Mouse (Mus musculus): ENCODE measurements around the gene Mcm9. TPM values are rescaled to one million over a fixed set of nuclear protein-coding genes. Genes with fewer than 3 reads are reported as not detected.
"Not testable (repeated sequence)": the region's sequence is repeated elsewhere in the genome, so short reads cannot be mapped to it uniquely, and the experiment has no call there.

The Mcm9 gene
- 16.0 and 17.3 TPM in 2 replicates for polyA plus RNA-seq (2014; fragmentation: Nextera tagmentation; extraction: Ambion mirVana)

DNA sequence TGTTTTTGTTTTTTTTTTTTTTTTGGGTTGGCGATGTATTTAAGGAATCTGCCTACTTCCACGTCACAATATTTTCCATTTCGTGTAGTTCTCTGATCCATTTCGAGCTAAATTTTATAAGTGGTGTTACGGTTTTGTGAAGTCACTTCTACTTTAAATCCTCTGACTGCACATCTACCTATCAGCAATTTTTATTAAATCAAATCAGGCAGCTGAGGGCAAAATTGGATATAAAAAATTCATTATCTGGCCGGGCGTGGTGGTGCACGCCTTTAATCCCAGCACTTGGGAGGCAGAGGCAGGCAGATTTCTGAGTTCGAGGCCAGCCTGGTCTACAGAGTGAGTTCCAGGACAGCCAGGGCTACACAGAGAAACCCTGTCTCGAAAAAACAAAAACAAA, at the start of gene Mcm9:
Gene Mcm9 (minus strand): TSS at position 101 of the 400 bp plus-strand sequence.
- not testable (repeated sequence) for H3K27me3 ChIP-seq (ENCODE audit: control insufficient read depth, insufficient read depth, low read length); DNase-seq (ENCODE audit: low spot score)
- 61% methylated on average over 10 of the region's 10 CpGs for WGBS

DNA sequence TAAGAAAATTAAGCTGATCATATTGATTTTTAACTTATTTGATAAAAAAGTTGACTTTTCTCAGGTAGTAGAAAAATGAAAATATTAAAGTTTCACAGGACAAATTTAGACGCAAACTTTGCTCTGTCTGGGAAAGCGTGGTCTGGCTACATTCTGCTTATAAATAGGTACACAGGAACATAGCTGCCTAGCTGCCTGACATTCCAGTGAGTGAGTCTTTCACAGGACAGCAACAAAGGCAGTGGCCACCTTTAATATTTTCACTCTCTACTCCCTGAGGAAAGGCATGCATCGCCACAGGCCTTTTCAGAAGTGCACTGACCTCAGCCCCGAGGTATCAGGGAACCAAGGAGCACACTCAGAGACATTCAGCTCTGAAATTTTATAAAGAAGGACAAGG, 31.5 kb upstream of the Mcm9 start:
- Histone ChIP-seq H3K27ac (ENCODE audit: low read depth, low read length) (no peak overlapping the region), H3K4me3 (ENCODE audit: low read depth, low read length) (no peak overlapping the region), H3K9ac (ENCODE audit: low read length) (no peak overlapping the region), H3K36me3 (ENCODE audit: control insufficient read depth, insufficient read depth, low read length) (no peaks in the 10 kb centered on the region), H3K4me2 (ENCODE audit: low read depth) (no peak overlapping the region), H3K4me1 (ENCODE audit: control insufficient read depth, insufficient read depth, low read length) (no peaks in the 10 kb centered on the region), H3K27me3 (ENCODE audit: control insufficient read depth, insufficient read depth, low read length) (no peaks in the 10 kb centered on the region), H3K9me3 (ENCODE audit: control insufficient read depth, low read length) (no peaks in the 10 kb centered on the region)
- 91% methylated on average over 4 of the region's 4 CpGs for WGBS
- ATAC-seq (ENCODE audit: insufficient read depth, low FRiP score, low TSS enrichment) (no peak), DNase-seq (ENCODE audit: low spot score) (no peak)

More for the DNA sequence above, at the start of gene Mcm9:
- H3K4me3 ChIP-seq (ENCODE audit: low read depth, low read length), result peak within 1 kb of the TSS; percentile 86
- H3K4me2 ChIP-seq (ENCODE audit: low read depth), result peak within 1 kb of the TSS; percentile 35
- H3K9me3 ChIP-seq (ENCODE audit: control insufficient read depth, low read length); H3K4me1 ChIP-seq (ENCODE audit: control insufficient read depth, insufficient read depth, low read length); ATAC-seq (ENCODE audit: insufficient read depth, low FRiP score, low TSS enrichment); H3K36me3 ChIP-seq (ENCODE audit: control insufficient read depth, insufficient read depth, low read length): not testable (repeated sequence)
- H3K27ac ChIP-seq (ENCODE audit: low read depth, low read length), result peak within 1 kb of the TSS; percentile 87
- H3K9ac ChIP-seq (ENCODE audit: low read length), result peak within 1 kb of the TSS; percentile 70

DNA sequence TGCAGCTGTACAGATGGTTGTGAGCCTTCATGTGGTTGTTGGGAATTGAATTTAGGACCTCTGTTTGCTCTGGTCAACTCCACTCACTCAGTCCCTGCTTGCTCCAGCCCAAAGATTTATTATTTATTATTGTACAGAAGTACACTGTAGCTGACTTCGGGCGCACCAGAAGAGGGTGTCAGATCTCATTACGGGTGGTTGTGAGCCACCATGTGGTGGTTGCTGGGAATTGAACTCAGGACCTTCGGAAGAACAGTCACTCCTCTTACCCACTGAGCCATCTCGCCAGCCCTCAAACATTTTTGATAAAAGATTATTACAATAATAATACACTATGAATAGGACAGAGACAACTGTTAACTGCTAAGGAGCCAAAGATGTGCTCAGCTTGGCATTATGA, 24.0 kb upstream of the Mcm9 start:
- not testable (repeated sequence) for H3K27me3 ChIP-seq (ENCODE audit: control insufficient read depth, insufficient read depth, low read length); DNase-seq (ENCODE audit: low spot score); H3K27ac ChIP-seq (ENCODE audit: low read depth, low read length); H3K9me3 ChIP-seq (ENCODE audit: control insufficient read depth, low read length); H3K9ac ChIP-seq (ENCODE audit: low read length); H3K4me1 ChIP-seq (ENCODE audit: control insufficient read depth, insufficient read depth, low read length); ATAC-seq (ENCODE audit: insufficient read depth, low FRiP score, low TSS enrichment); H3K36me3 ChIP-seq (ENCODE audit: control insufficient read depth, insufficient read depth, low read length); H3K4me3 ChIP-seq (ENCODE audit: low read depth, low read length); H3K4me2 ChIP-seq (ENCODE audit: low read depth)
- WGBS, result 77% methylated on average over 5 of the region's 5 CpGs

DNA sequence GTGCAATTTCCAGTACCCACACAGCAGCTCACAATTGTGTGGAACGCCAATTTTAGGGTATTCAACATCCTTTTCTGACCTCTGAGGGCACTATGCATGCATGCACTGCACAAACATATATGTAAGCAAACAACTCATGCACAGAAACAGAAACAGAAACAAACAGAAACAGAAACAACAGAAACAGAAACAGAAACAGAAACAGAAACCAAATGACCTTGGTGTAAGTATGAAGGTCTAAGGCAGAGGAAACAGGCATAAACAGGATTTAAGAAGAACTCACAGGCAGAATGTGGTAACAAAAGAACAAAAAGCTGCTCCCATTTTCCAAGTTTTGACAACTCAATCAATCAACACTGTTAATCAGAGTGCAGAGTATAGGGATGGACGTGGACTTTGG, 20.4 kb upstream of the Mcm9 start:
- H3K4me2 ChIP-seq (ENCODE audit: low read depth), result no peak overlapping the region
- ATAC-seq (ENCODE audit: insufficient read depth, low FRiP score, low TSS enrichment), result no peak
- no peak for DNase-seq (ENCODE audit: low spot score)
- H3K27ac ChIP-seq (ENCODE audit: low read depth, low read length), result no peak overlapping the region
- no peak overlapping the region for H3K4me3 ChIP-seq (ENCODE audit: low read depth, low read length)
- no peak overlapping the region for H3K9ac ChIP-seq (ENCODE audit: low read length)
- no peaks in the 10 kb centered on the region for H3K9me3 ChIP-seq (ENCODE audit: control insufficient read depth, low read length)
- H3K27me3 ChIP-seq (ENCODE audit: control insufficient read depth, insufficient read depth, low read length), result no peaks in the 10 kb centered on the region
- WGBS, result 94% methylated on average over 2 of the region's 2 CpGs
- H3K36me3 ChIP-seq (ENCODE audit: control insufficient read depth, insufficient read depth, low read length), result no peaks in the 10 kb centered on the region
- H3K4me1 ChIP-seq (ENCODE audit: control insufficient read depth, insufficient read depth, low read length), result no peaks in the 10 kb centered on the region

DNA sequence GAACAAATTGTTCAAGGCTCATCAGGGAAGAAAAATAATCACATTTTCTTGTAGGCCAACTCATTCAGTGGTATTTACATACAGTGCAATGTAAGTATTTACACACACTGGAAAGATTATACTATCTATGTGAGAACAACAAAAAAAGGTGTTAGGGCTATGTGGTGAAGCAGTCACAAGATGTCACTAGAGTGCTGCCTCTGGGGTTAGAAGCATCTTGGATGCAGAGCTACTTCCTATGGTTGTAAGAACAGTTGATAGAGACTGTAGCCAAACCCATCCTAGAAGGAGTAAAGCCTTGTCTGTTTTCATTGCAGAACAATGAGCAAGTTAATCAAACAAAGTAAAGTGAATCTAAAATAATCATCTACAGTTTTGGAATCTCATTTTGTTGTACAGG, 11.3 kb upstream of the Mcm9 start:
- no peaks in the 10 kb centered on the region for H3K4me1 ChIP-seq (ENCODE audit: control insufficient read depth, insufficient read depth, low read length)
- H3K27me3 ChIP-seq (ENCODE audit: control insufficient read depth, insufficient read depth, low read length), result no peaks in the 10 kb centered on the region
- no peak overlapping the region for H3K4me3 ChIP-seq (ENCODE audit: low read depth, low read length)
- no peak overlapping the region for H3K9ac ChIP-seq (ENCODE audit: low read length)
- no peak overlapping the region for H3K27ac ChIP-seq (ENCODE audit: low read depth, low read length)
- H3K36me3 ChIP-seq (ENCODE audit: control insufficient read depth, insufficient read depth, low read length), result no peaks in the 10 kb centered on the region
- peak; percentile 58; the same call in 1 of the 2 replicates for ATAC-seq (ENCODE audit: insufficient read depth, low FRiP score, low TSS enrichment)
- DNase-seq (ENCODE audit: low spot score), result no peak
- H3K9me3 ChIP-seq (ENCODE audit: control insufficient read depth, low read length), result no peaks in the 10 kb centered on the region
- H3K4me2 ChIP-seq (ENCODE audit: low read depth), result no peak overlapping the region

DNA sequence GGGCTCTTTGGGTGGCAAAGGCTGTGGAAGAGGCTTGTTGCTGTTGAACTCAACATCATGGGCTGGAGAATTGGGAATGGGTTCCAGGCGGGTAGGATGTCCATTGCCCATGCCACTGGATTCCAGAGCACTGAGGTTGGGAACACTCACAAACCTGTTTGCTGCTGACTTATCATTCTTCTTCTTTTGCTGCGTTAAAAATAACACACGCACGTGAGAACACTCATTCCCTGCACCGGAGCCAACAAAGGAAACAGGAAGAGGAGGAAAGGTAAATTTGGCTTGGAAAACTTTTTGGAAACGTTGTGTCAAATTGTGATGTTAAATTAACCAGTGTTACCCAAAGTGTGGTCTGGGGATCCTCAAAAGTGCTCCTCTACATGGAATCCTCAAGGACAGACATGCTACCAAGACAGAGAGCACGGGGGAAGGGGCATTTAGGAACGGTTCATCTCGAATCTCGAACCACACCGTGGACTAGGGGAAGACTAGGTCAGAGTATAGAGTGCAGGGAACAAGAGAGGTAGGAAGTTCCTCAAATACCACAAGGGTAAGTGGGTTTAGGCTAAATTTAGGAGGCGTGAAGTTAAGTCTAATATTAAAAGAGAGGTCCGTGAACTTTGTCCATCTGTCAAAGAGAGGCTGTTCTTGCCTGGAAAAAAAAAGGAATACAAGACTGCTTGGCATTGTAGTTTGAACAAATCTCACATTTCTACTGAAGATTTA, 5.2 kb upstream of the Mcm9 start:
- Histone ChIP-seq H3K4me3 (ENCODE audit: low read depth, low read length) (no peak overlapping the region), H3K27ac (ENCODE audit: low read depth, low read length) (no peak overlapping the region), H3K4me2 (ENCODE audit: low read depth) (no peak overlapping the region), H3K4me1 (ENCODE audit: control insufficient read depth, insufficient read depth, low read length) (no peaks in the 10 kb centered on the region), H3K27me3 (ENCODE audit: control insufficient read depth, insufficient read depth, low read length) (no peaks in the 10 kb centered on the region), H3K36me3 (ENCODE audit: control insufficient read depth, insufficient read depth, low read length) (no peaks in the 10 kb centered on the region), H3K9ac (ENCODE audit: low read length) (no peak overlapping the region), H3K9me3 (ENCODE audit: control insufficient read depth, low read length) (no peaks in the 10 kb centered on the region)
- no peak for ATAC-seq (ENCODE audit: insufficient read depth, low FRiP score, low TSS enrichment)
- 86% methylated on average over 13 of the region's 13 CpGs for WGBS
- DNase-seq (ENCODE audit: low spot score), result no peak

DNA sequence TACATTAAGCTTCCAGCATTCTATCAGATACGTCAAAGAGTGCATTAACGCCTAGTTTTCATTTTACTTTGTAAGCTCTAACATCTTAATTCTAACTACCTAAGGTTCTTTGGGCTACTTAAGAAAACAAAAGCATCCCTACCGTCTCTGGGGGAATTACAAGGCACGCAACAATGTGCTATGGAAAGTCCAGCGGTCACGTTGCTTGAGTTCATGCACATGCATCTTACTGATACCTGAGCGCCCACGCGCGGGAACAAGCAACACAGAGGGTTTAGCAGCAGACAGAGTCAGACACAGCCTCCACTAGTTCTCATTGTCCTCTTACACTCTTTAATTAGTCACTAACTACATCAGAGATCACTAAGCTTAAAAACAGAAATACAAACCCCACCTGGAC, 3.9 kb upstream of the Mcm9 start:
- H3K4me2 ChIP-seq (ENCODE audit: low read depth), result no peak overlapping the region
- H3K4me1 ChIP-seq (ENCODE audit: control insufficient read depth, insufficient read depth, low read length), result no peaks in the 10 kb centered on the region
- no peak overlapping the region for H3K9ac ChIP-seq (ENCODE audit: low read length)
- H3K36me3 ChIP-seq (ENCODE audit: control insufficient read depth, insufficient read depth, low read length), result no peaks in the 10 kb centered on the region
- ATAC-seq (ENCODE audit: insufficient read depth, low FRiP score, low TSS enrichment) (no peak), DNase-seq (ENCODE audit: low spot score) (no peak)
- H3K9me3 ChIP-seq (ENCODE audit: control insufficient read depth, low read length), result no peaks in the 10 kb centered on the region
- H3K4me3 ChIP-seq (ENCODE audit: low read depth, low read length), result no peak overlapping the region
- 87% methylated on average over 10 of the region's 10 CpGs for WGBS
- H3K27me3 ChIP-seq (ENCODE audit: control insufficient read depth, insufficient read depth, low read length), result no peaks in the 10 kb centered on the region
- no peak overlapping the region for H3K27ac ChIP-seq (ENCODE audit: low read depth, low read length)

DNA sequence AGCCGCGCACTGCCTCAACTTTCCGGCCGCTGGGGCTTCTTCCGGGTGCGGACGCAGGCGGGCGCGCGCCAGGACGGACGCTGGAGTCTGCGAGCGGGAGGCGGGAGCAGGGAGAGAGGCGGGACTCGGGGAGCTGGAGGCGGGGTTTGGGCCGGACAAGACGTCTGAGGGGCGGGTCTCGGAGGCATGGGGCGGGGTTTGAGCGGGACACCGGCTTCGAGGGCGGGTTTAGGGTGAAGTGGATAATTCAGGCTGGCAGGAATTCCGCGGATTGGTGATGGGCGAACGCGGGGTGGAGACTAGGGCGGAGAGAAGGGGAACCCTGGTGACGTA, 355 bp downstream of the Mcm9 start:
- Histone ChIP-seq H3K9me3 (ENCODE audit: control insufficient read depth, low read length) (no peaks in the 10 kb centered on the region), H3K36me3 (ENCODE audit: control insufficient read depth, insufficient read depth, low read length) (no peaks in the 10 kb centered on the region), H3K4me3 (ENCODE audit: low read depth, low read length) (peak overlapping the region; percentile 86), H3K9ac (ENCODE audit: low read length) (peak overlapping the region; percentile 70), H3K27ac (ENCODE audit: low read depth, low read length) (peak overlapping the region; percentile 87), H3K4me1 (ENCODE audit: control insufficient read depth, insufficient read depth, low read length) (no peaks in the 10 kb centered on the region), H3K27me3 (ENCODE audit: control insufficient read depth, insufficient read depth, low read length) (no peaks in the 10 kb centered on the region), H3K4me2 (ENCODE audit: low read depth) (peak overlapping the region; percentile 35)
- under 1% methylated on average over 35 of the region's 35 CpGs for WGBS
- ATAC-seq (ENCODE audit: insufficient read depth, low FRiP score, low TSS enrichment), result peak; percentile 96
- DNase-seq (ENCODE audit: low spot score), result peak; percentile 98

DNA sequence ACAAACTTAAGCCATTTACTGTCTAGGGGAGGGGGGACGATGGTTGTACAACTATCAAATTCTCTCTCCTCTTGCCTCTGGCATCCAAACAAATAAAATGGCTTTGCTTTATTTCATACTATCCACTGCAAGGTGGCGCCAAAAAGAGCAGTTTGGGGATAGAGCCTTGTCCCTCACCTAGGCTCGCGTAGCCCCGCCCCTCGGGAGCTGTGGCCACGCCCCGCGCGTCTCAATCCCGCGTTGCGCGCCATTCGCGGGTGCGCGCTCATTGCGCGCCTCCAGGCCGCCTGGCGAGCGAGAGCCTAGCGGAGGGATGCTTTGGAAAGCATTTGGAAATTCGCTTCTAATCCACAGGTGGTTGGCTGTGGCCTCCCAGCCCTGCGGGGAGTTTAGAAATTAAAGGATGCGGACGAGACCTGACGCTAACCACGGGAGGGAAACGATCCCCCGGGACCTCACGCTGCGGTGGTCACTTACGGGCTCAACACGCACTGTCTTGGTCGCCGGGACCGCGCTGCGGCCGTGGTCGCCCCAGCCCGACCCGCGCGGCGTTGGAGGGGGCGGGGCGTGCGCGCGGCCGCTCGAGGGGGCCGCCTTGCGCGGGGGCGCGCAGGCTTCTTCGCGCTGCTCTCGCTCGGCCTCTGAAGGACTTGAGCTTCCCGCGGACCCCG, 857 bp downstream of the Mcm9 start:
- ATAC-seq (ENCODE audit: insufficient read depth, low FRiP score, low TSS enrichment) (peak; percentile 85), DNase-seq (ENCODE audit: low spot score) (peak; percentile 93)
- H3K9ac ChIP-seq (ENCODE audit: low read length), result peak overlapping the region; percentile 70
- H3K36me3 ChIP-seq (ENCODE audit: control insufficient read depth, insufficient read depth, low read length), result no peaks in the 10 kb centered on the region
- no peaks in the 10 kb centered on the region for H3K9me3 ChIP-seq (ENCODE audit: control insufficient read depth, low read length)
- H3K27me3 ChIP-seq (ENCODE audit: control insufficient read depth, insufficient read depth, low read length), result no peaks in the 10 kb centered on the region
- no peaks in the 10 kb centered on the region for H3K4me1 ChIP-seq (ENCODE audit: control insufficient read depth, insufficient read depth, low read length)
- peak overlapping the region; percentile 86 for H3K4me3 ChIP-seq (ENCODE audit: low read depth, low read length)
- H3K27ac ChIP-seq (ENCODE audit: low read depth, low read length), result peak overlapping the region; percentile 87
- under 1% methylated on average over 67 of the region's 67 CpGs for WGBS
- peak overlapping the region; percentile 35 for H3K4me2 ChIP-seq (ENCODE audit: low read depth)
